Mouse (Mus musculus) limb, embryonic 11.5 days (tissue): Measurements from ENCODE around the gene Arl3. TPM values are rescaled to one million over a fixed set of nuclear protein-coding genes. Genes with fewer than 3 reads are reported as not detected.

Experiments
- ATAC-seq: fragments of 200-750 bp; cut with Nextera tagmentation; 2 replicates; pipeline ENCODE4 v1.8.0; 2017; ENCODE audit warnings: low read depth; ENCODE audit not compliant: insufficient number of reproducible peaks, low FRiP score, low TSS enrichment
- DNase-seq: peaks from one replicate; pipeline ENCODE4 v3.0.0-alpha.2; 2015; ENCODE audit warnings: low spot score
- H3K27ac ChIP-seq: fragments of 300-500 bp; sonication (generic); replicated peaks from 2 replicates; pipeline ENCODE4 v1.5.1; 2014; ENCODE audit warnings: low read depth, mild to moderate bottlenecking, low read length
- H3K27me3 ChIP-seq: fragments of 300-500 bp; sonication (generic); 2 replicates; pipeline ENCODE4 v1.6.1; 2014; ENCODE audit warnings: mild to moderate bottlenecking, low read length, mixed read lengths; ENCODE audit not compliant: control insufficient read depth, insufficient read depth
- H3K36me3 ChIP-seq: fragments of 300-500 bp; sonication (generic); 2 replicates; pipeline ENCODE4 v1.6.1; 2014; ENCODE audit warnings: mild to moderate bottlenecking, low read length, moderate library complexity, mixed read lengths; ENCODE audit not compliant: control insufficient read depth, insufficient read depth
- H3K4me1 ChIP-seq: fragments of 300-500 bp; sonication (generic); 2 replicates; pipeline ENCODE4 v1.6.1; 2014; ENCODE audit warnings: low read length, mixed read lengths; ENCODE audit not compliant: control insufficient read depth, insufficient read depth
- H3K4me2 ChIP-seq: fragments of 300-500 bp; sonication (generic); 2 replicates; pipeline ENCODE4 v1.6.1; 2014; ENCODE audit warnings: low read depth, mild to moderate bottlenecking, moderate library complexity; ENCODE audit not compliant: severe bottlenecking
- H3K4me3 ChIP-seq: fragments of 300-500 bp; sonication (generic); 2 replicates; pipeline ENCODE4 v1.5.1; 2014; ENCODE audit warnings: low read depth, low read length
- H3K9ac ChIP-seq: fragments of 300-500 bp; sonication (generic); 2 replicates; pipeline ENCODE4 v1.6.1; 2014; ENCODE audit warnings: mild to moderate bottlenecking, low read length
- H3K9me3 ChIP-seq: fragments of 300-500 bp; sonication (generic); 2 replicates; pipeline ENCODE4 v1.6.1; 2016; ENCODE audit warnings: low read length; ENCODE audit not compliant: control insufficient read depth
- WGBS: fragments of 180-500 bp; shearing (Covaris S2); extraction: QIAGEN DNeasy Blood & Tissue Kit; methylation state at CpG from one replicate; pipeline ENCODE4 v1.1.7; 2014; 5-methylcytosine and 5-hydroxymethylcytosine counted together
- polyA plus RNA-seq: library from polyadenylated mRNA; unstranded; fragments of >200 nt; fragmentation: Nextera tagmentation; extraction: Ambion mirVana; gene quantifications from 2 replicates; pipeline ENCODE4 v1.2.1, GENCODE M21; 2014

The Arl3 gene
- polyA plus RNA-seq, 1 experiment from 2014 or later: 133 TPM

GRCm38 (mm10) chr19:46528529-46529213 lies 44.3 kb downstream of the Arl3 start:
- Histone ChIP-seq H3K4me1 (peaks cover 92% of the 10 kb centered on the region), H3K36me3 (no peaks in the 10 kb centered on the region), H3K27me3 (no peaks in the 10 kb centered on the region), H3K4me3 (peak overlapping the region; percentile 15), H3K4me2 (peak overlapping the region; percentile 61), H3K9ac (no peak overlapping the region), H3K27ac (peak overlapping the region; percentile 70; the same call in 1 of the 2 replicates), H3K9me3 (no peaks in the 10 kb centered on the region)
- DNase-seq (peak; percentile 51), ATAC-seq (peak; percentile 44)
- 1% methylated on average over 20 of the region's 20 CpGs for WGBS

GRCm38 (mm10) chr19:46527632-46528528 lies 45.1 kb downstream of the Arl3 start:
- no peak overlapping the region; the same call in 1 of the 2 replicates for H3K27ac ChIP-seq
- no peak for DNase-seq

GRCm38 (mm10) chr19:46525691-46526631 lies 47.0 kb downstream of the Arl3 start:
- Histone ChIP-seq H3K4me2 (no peak overlapping the region; the same call in 1 of the 2 replicates), H3K9me3 (no peaks in the 10 kb centered on the region), H3K27ac (peak overlapping the region; percentile 52), H3K36me3 (no peaks in the 10 kb centered on the region), H3K4me1 (peaks cover 78% of the 10 kb centered on the region), H3K9ac (no peak overlapping the region), H3K4me3 (no peak overlapping the region), H3K27me3 (no peaks in the 10 kb centered on the region)
- no peak for ATAC-seq
- 47% methylated on average over 10 of the region's 10 CpGs for WGBS
- DNase-seq: peak; percentile 47

More at GRCm38 (mm10) chr19:46527632-46528528, 45.1 kb downstream of the Arl3 start:
- no peaks in the 10 kb centered on the region for H3K27me3 ChIP-seq
- 19% methylated on average over 17 of the region's 17 CpGs for WGBS
- ATAC-seq: no peak
- peak overlapping the region; percentile 15; the same call in 1 of the 2 replicates for H3K4me3 ChIP-seq
- peak overlapping the region; percentile 61; the same call in 1 of the 2 replicates for H3K4me2 ChIP-seq
- H3K36me3 ChIP-seq: no peaks in the 10 kb centered on the region
- peaks cover 94% of the 10 kb centered on the region for H3K4me1 ChIP-seq
- H3K9me3 ChIP-seq: no peaks in the 10 kb centered on the region
- no peak overlapping the region for H3K9ac ChIP-seq

- Histone ChIP-seq H3K27me3 (no peaks in the 10 kb centered on the region), H3K4me1 (peaks cover 69% of the 10 kb centered on the region), H3K36me3 (no peaks in the 10 kb centered on the region), H3K4me2 (peak overlapping the region; percentile 25; the same call in 1 of the 2 replicates), H3K27ac (peak overlapping the region; percentile 30; the same call in 1 of the 2 replicates), H3K9me3 (no peaks in the 10 kb centered on the region), H3K4me3 (no peak overlapping the region), H3K9ac (no peak overlapping the region; the same call in 1 of the 2 replicates)
- DNase-seq: peak; percentile 45
- no peak for ATAC-seq
- WGBS: 30% methylated on average over 14 of the region's 14 CpGs
Measured at GRCm38 (mm10) chr19:46524601-46525321, 48.2 kb downstream of the Arl3 start.

- WGBS: 15% methylated on average over 6 of the region's 6 CpGs
- H3K27me3 ChIP-seq: no peaks in the 10 kb centered on the region
- no peak overlapping the region for H3K4me3 ChIP-seq
- H3K4me1 ChIP-seq: peaks cover 66% of the 10 kb centered on the region
- H3K9ac ChIP-seq: no peak overlapping the region
- peak overlapping the region; percentile 30; the same call in 1 of the 2 replicates for H3K27ac ChIP-seq
- no peak for ATAC-seq
- H3K36me3 ChIP-seq: no peaks in the 10 kb centered on the region
- DNase-seq: no peak
- H3K4me2 ChIP-seq: peak overlapping the region; percentile 25
- H3K9me3 ChIP-seq: no peaks in the 10 kb centered on the region
Measured at GRCm38 (mm10) chr19:46524152-46524544, 48.9 kb downstream of the Arl3 start.

GRCm38 (mm10) chr19:46523480-46524151 lies 49.4 kb downstream of the Arl3 start:
- Histone ChIP-seq H3K27me3 (no peaks in the 10 kb centered on the region), H3K9ac (0 out of 2 replicates have a peak overlapping the region, but pooled peaks have one; percentile 24), H3K9me3 (no peaks in the 10 kb centered on the region), H3K4me1 (peaks cover 65% of the 10 kb centered on the region), H3K27ac (peak overlapping the region; percentile 51), H3K36me3 (no peaks in the 10 kb centered on the region), H3K4me3 (no peak overlapping the region), H3K4me2 (peak overlapping the region; percentile 25)
- peak; percentile 86 for ATAC-seq
- 12% methylated on average over 20 of the region's 20 CpGs for WGBS
- DNase-seq: peak; percentile 84

GRCm38 (mm10) chr19:46523131-46523479 lies 49.9 kb downstream of the Arl3 start:
- Histone ChIP-seq H3K9ac (0 out of 2 replicates have a peak overlapping the region, but pooled peaks have one; percentile 24), H3K36me3 (no peaks in the 10 kb centered on the region), H3K4me1 (peaks cover 65% of the 10 kb centered on the region), H3K27ac (peak overlapping the region; percentile 51), H3K9me3 (no peaks in the 10 kb centered on the region), H3K4me2 (peak overlapping the region; percentile 25; the same call in 1 of the 2 replicates), H3K27me3 (no peaks in the 10 kb centered on the region), H3K4me3 (no peak overlapping the region)
- ATAC-seq (no peak), DNase-seq (no peak)
